Mouse (Mus musculus): ENCODE results near the gene Cyb561d2. TPM values are rescaled to one million over a fixed set of nuclear protein-coding genes. Genes with fewer than 3 reads are reported as not detected.

Gene Cyb561d2
- total and polyA plus RNA-seq, 3 experiments: 23.8 to 37.8 (median 35.7) TPM

DNA sequence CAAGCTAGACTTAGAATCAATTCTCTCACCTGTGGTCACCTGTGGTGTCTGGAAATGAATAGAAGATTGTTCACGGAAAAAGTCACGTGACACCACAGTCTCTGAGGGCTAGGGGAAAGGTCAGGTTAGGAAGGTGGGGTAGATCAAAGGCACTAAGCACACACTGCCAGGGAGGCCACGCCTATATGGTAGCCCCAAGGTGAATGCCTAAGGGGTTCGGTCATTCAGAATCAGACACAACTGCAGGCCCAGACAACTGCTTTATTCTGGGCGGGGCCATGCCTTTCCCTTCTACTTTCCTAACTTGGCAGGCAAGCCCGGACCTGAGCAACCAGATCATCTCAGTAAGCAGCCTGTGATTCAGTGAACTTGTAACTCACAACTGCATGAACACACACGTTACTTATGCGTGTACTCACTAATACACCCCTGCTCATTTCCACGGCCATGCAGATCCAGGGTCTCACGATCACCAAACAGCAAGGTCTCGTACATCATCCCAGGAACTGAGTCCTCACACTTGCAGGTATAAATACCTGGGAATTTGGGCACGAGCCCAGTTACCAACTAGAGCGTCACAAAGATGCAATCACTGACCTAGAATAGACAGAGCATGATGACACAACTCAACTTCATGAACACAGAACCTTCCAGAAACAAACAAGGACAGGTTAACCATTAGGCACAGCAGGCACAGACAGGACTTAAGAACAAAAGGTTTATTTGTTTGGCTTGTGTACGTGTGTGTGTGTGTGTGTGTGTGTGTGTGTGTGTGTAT lies 33.8 kb upstream of the Cyb561d2 start:
- no peak overlapping the region for H3K27ac ChIP-seq (ENCODE audit: insufficient read depth, low read depth)
- no peak overlapping the region for H3K4me2 ChIP-seq (ENCODE audit: insufficient read depth, low read depth, poor library complexity, severe bottlenecking)
- peaks cover 14 to 33% of the 10 kb centered on the region in 2 experiments for H3K4me1 ChIP-seq (ENCODE audit: control insufficient read depth in 1 of 2, insufficient read depth in 2 of 2)
- no peaks in the 10 kb centered on the region for H3K27me3 ChIP-seq (replicated peaks)
- no peak for DNase-seq (ENCODE audit: extremely low read depth)
- TF ChIP-seq SMC3 (IDR thresholded peaks at IDR 0.05; ENCODE audit: low read depth, low read length) (no peak), NRF1 (IDR thresholded peaks at IDR 0.05; ENCODE audit: low read depth, low read length) (no peak), TBP (conservative IDR thresholded peaks at IDR 0.05; ENCODE audit: low read depth, low read length) (no peak), MAFK (IDR thresholded peaks at IDR 0.05; ENCODE audit: insufficient replicate concordance, low read length) (no peak), GABPA (IDR thresholded peaks at IDR 0.05; ENCODE audit: insufficient replicate concordance, low read depth, low read length) (no peak), BHLHE40 (IDR thresholded peaks at IDR 0.05; ENCODE audit: low read depth, low read length) (peak; percentile 76), USF1 (IDR thresholded peaks at IDR 0.05; ENCODE audit: low read depth, low read length) (peak; percentile 75), RAD21 (IDR thresholded peaks at IDR 0.05; ENCODE audit: low read depth, low read length) (no peak), E2F4 (IDR thresholded peaks at IDR 0.05; ENCODE audit: insufficient replicate concordance, low read depth, low read length) (no peak), ZNF384 (IDR thresholded peaks at IDR 0.05; ENCODE audit: low read depth, low read length) (no peak), ELF1 (IDR thresholded peaks at IDR 0.05; ENCODE audit: low read depth, low read length) (no peak), USF2 (conservative IDR thresholded peaks at IDR 0.05; ENCODE audit: low read depth, low read length) (peak; percentile 73), MAZ (IDR thresholded peaks at IDR 0.05; ENCODE audit: low read depth, low read length) (no peak), ZMIZ1 (IDR thresholded peaks at IDR 0.05; ENCODE audit: low read depth, low read length) (no peak), JUND (conservative IDR thresholded peaks at IDR 0.05; ENCODE audit: low read depth, low read length) (no peak), ZC3H11A (IDR thresholded peaks at IDR 0.05; ENCODE audit: low read depth, low read length) (no peak), ETS1 (conservative IDR thresholded peaks at IDR 0.05; ENCODE audit: low read depth, low read length) (no peak), UBTF (IDR thresholded peaks at IDR 0.05; ENCODE audit: low read depth, low read length) (no peak), CTCF (conservative IDR thresholded peaks at IDR 0.05 in 1 of 2, IDR thresholded peaks at IDR 0.05 in 1 of 2; ENCODE audit: low read depth in 2 of 2, low read length in 2 of 2) (no peak), CHD1 (IDR thresholded peaks at IDR 0.05; ENCODE audit: low read depth, low read length) (0 out of 2 replicates have a peak, but pooled peaks have one; percentile 52), MXI1 (IDR thresholded peaks at IDR 0.05; ENCODE audit: low read depth, low read length) (no peak), ZKSCAN1 (IDR thresholded peaks at IDR 0.05; ENCODE audit: borderline replicate concordance, low read depth, low read length) (no peak), MAX (IDR thresholded peaks at IDR 0.05; ENCODE audit: low read length) (no peak)
- no peaks in the 10 kb centered on the region for H3K9me3 ChIP-seq (replicated peaks; ENCODE audit: low read length)
- peaks cover 20 to 32% of the 10 kb centered on the region in 2 experiments for H3K36me3 ChIP-seq (replicated peaks in 1 of 2; ENCODE audit: control insufficient read depth in 1 of 2, insufficient read depth in 1 of 2, low read length in 1 of 2)
- in situ Hi-C loops (cut with MboI; ENCODE audit: low pct_ligation_motif_present, low pct_unique_long_range_greater_than_20kb, low sequenced_read_pairs) (no loop called here), dilution Hi-C loops (cut with MboI; ENCODE audit: extremely low pct_ligation_motif_present, extremely low pct_unique_long_range_greater_than_20kb, low sequenced_read_pairs) (no loop called here)
- H3K79me2 ChIP-seq (replicated peaks; ENCODE audit: control insufficient read depth, extremely low read depth, insufficient read depth, poor library complexity, severe bottlenecking): no peaks in the 10 kb centered on the region
- H3K9ac ChIP-seq (ENCODE audit: insufficient read depth, low read depth): no peak overlapping the region
- no peak overlapping the region for H3K4me3 ChIP-seq (replicated peaks in 1 of 3; ENCODE audit: low read depth in 2 of 3, low read length in 2 of 3, poor library complexity in 1 of 3)

All from CH12.LX (cell line).